Mouse (Mus musculus): ENCODE results near the gene Srsf3. TPM values are rescaled to one million over a fixed set of nuclear protein-coding genes. Genes with fewer than 3 reads are reported as not detected.

The Srsf3 gene
- polyA plus RNA-seq, 1 experiment, result 103 TPM

DNA sequence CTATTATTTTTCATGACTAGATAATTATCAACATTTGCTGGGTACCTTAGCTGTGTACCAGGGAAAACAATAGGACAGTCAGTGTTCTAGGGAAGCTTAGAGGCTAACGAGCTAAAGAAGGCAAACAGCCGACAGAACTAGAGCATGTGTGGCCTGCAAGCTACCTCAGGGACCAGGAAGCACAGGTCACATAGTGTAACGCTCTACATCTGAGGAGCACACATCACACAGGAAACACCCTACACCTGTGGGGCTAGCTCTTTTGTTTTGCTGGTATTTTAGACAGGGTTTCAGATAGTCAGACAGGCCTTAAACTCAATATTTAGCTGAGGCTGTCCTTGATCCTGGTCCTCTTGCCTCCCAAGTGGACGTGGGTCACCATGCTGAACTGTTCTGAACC is 37.8 kb upstream of the Srsf3 start:
- Histone ChIP-seq H3K27me3 (replicated peaks) (no peaks in the 10 kb centered on the region), H3K4me1 (peaks cover 42% of the 10 kb centered on the region), H3K4me3 (replicated peaks) (peak overlapping the region; percentile 38), H3K36me3 (replicated peaks; ENCODE audit: low read length) (peaks cover 77% of the 10 kb centered on the region), H3K9me3 (no peaks in the 10 kb centered on the region)
- no peak for TF ChIP-seq FLI1 (IDR thresholded peaks at IDR 0.05; ENCODE audit: low read length)
- no peak for TF ChIP-seq GATA1 (IDR thresholded peaks at IDR 0.05; ENCODE audit: borderline replicate concordance, low read length)

DNA sequence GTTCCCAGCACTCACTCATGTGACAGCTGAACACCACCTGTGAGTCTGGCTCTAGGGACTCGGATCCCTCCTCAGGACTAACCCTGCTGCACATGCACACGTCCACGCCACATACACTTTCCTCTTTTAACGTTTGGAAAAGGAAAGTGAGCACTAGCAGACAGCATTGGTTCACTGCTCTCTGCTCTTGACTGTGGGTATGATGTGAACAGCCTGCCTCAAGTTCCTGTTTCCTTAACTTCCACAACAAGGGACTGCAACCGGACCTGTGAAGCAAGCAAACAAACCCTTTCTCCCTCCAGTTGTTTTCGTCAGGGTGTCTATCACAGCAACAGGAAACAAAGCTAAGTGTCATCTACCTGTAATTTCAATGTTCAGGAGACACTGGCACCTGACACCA is 32.0 kb upstream of the Srsf3 start:
- H3K27me3 ChIP-seq (replicated peaks), result no peaks in the 10 kb centered on the region
- peak overlapping the region; percentile 43 for H3K4me3 ChIP-seq (replicated peaks)
- TF ChIP-seq FLI1 (IDR thresholded peaks at IDR 0.05; ENCODE audit: low read length) (no peak), GATA1 (IDR thresholded peaks at IDR 0.05; ENCODE audit: borderline replicate concordance, low read length) (no peak)
- peaks cover 66% of the 10 kb centered on the region for H3K36me3 ChIP-seq (replicated peaks; ENCODE audit: low read length)
- peaks cover 54% of the 10 kb centered on the region for H3K4me1 ChIP-seq
- no peaks in the 10 kb centered on the region for H3K9me3 ChIP-seq

DNA sequence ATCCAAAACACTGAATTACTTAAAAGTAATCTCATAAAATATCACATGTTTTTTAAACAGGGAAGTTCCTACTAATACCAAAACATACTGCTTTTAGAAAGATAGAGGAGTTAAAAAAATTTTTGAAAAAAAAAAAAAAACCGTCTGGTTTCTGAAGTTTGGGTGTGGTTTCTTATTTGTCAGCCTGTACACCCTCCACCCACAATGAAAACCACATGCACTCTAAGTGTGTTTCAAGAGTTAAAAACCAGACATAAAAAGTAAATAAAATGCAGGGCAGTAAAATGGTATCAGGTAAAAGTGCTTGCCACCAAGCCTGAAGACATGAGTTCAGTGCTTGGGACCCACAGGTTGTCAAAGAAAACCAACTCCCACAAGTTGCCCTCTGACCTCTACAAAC is 28.7 kb upstream of the Srsf3 start:
- TF ChIP-seq GATA1 (IDR thresholded peaks at IDR 0.05; ENCODE audit: borderline replicate concordance, low read length), result no peak
- TF ChIP-seq FLI1 (IDR thresholded peaks at IDR 0.05; ENCODE audit: low read length), result no peak
- peaks cover 57% of the 10 kb centered on the region for H3K4me1 ChIP-seq
- no peaks in the 10 kb centered on the region for H3K27me3 ChIP-seq (replicated peaks)
- H3K9me3 ChIP-seq, result no peaks in the 10 kb centered on the region
- no peak overlapping the region for H3K4me3 ChIP-seq (replicated peaks)
- peaks cover 41% of the 10 kb centered on the region for H3K36me3 ChIP-seq (replicated peaks; ENCODE audit: low read length)

DNA sequence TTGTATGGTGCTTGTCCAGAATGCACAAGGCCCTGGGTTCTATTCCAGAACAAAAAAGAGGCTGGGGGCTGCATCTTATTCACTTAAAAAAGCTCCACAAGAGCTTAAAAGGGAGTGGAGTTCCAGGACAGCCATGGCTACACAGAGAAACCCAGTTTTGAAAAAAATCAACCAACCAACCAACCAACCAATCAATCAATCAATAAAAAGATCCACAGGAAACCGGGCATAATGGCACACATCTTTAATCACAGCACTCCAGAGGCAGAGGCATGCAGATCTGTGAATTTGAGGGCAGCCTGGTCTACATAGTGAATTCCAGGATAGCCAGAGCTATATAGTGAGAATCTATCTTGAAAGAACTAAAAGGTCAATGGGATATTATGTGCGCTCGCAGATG is 27.4 kb upstream of the Srsf3 start:
- peaks cover 54% of the 10 kb centered on the region for H3K4me1 ChIP-seq
- no peaks in the 10 kb centered on the region for H3K9me3 ChIP-seq

DNA sequence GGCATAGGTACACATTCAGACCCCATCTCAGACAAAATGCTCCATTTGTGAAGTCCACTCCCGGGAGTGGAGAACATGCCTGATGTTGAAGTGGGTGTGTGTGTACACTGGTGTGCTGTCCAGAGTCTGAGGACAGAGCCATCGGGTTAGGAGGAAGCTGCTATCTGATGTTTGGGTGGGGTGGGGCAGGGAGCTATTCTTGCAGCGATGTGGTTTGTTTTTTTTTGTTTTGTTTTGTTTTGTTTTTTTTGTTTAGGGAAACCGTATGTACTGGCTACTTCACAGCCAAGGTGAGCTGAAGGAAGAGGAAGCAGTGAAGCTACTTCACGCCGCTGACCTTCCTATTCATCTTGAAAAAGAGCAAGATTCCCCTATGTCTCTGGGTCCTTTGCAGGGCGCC is 25.6 kb upstream of the Srsf3 start:
- Histone ChIP-seq H3K4me1 (peaks cover 42% of the 10 kb centered on the region), H3K4me3 (replicated peaks) (peak overlapping the region; percentile 99)

More for the DNA sequence above, 27.4 kb upstream of the Srsf3 start:
- TF ChIP-seq FLI1 (IDR thresholded peaks at IDR 0.05; ENCODE audit: low read length), result no peak
- no peak for TF ChIP-seq GATA1 (IDR thresholded peaks at IDR 0.05; ENCODE audit: borderline replicate concordance, low read length)
- H3K4me3 ChIP-seq (replicated peaks), result no peak overlapping the region
- H3K36me3 ChIP-seq (replicated peaks; ENCODE audit: low read length), result peaks cover 29% of the 10 kb centered on the region
- no peaks in the 10 kb centered on the region for H3K27me3 ChIP-seq (replicated peaks)

DNA sequence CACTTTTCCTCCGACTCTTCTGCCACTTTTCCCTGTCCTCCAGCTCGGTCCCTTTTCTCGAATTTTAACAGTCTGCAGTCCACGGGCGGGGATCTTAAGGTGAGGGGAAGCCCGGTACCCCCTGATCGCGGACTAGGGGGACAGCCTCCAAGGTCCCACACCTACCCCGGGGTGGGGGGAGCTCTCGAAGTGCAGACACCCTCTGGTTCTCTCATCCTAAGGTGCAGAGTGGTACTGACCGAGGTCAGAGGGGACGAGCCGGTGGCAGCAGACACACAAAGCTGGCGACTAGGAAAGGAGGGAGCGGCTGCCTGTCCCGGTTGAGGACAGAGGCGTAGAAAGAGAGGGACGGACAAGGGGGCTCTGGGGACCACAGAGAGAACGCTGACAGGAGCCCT is 25.2 kb upstream of the Srsf3 start:
- Histone ChIP-seq H3K4me3 (replicated peaks) (peak overlapping the region; percentile 99), H3K27me3 (replicated peaks) (no peaks in the 10 kb centered on the region), H3K9me3 (no peaks in the 10 kb centered on the region), H3K36me3 (replicated peaks; ENCODE audit: low read length) (peaks cover 18% of the 10 kb centered on the region), H3K4me1 (peaks cover 45% of the 10 kb centered on the region)
- TF ChIP-seq GATA1 (IDR thresholded peaks at IDR 0.05; ENCODE audit: borderline replicate concordance, low read length), result no peak
- no peak for TF ChIP-seq FLI1 (IDR thresholded peaks at IDR 0.05; ENCODE audit: low read length)

More for the DNA sequence above, 25.6 kb upstream of the Srsf3 start:
- Histone ChIP-seq H3K36me3 (replicated peaks; ENCODE audit: low read length) (peaks cover 18% of the 10 kb centered on the region), H3K27me3 (replicated peaks) (no peaks in the 10 kb centered on the region), H3K9me3 (no peaks in the 10 kb centered on the region)
- TF ChIP-seq GATA1 (IDR thresholded peaks at IDR 0.05; ENCODE audit: borderline replicate concordance, low read length) (no peak), FLI1 (IDR thresholded peaks at IDR 0.05; ENCODE audit: low read length) (no peak)

DNA sequence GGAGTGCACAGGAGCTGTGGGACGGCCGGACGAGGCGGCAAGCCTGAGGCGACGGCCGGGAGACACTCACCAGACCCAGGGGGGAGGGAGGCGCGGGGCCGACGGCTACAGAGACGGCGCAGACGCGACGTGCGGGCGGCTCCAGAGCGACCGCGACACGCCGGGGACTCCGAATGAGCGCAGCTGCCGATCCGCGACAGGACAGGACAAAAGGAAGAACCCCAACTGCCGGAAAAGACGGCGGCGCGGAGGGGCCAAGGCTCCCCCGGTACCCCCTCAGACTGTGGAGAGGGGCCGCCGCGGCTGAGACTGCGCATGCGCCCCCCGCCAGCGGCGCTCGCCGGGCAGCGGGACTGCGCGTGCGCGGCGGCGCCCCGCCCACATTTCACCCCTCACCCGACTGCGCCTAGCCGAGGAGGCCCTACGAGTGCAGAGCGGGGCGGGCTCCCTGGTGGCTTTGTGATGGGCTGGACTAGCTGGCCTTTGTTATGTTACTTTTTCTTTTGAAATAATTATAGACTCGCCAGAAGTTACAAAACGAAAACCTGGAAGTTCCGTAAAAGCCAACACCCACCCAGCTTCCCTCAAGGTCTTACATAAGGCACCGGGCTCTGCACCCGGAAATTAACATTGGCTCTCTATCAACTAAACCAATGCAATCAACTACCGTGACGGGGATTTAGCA is 24.6 kb upstream of the Srsf3 start, which contains the start of gene Stk38:
Gene Stk38, minus strand, starts transcription at position 355 of the 685 bp plus-strand sequence.
- TF ChIP-seq GATA1 (IDR thresholded peaks at IDR 0.05; ENCODE audit: borderline replicate concordance, low read length), result no peak
- peak within 1 kb of the TSS; percentile 99 for H3K4me3 ChIP-seq (replicated peaks)
- no peaks in the 10 kb centered on the region for H3K27me3 ChIP-seq (replicated peaks)
- H3K36me3 ChIP-seq (replicated peaks; ENCODE audit: low read length), result peaks cover 16% of the 10 kb centered on the region
- no peaks in the 10 kb centered on the region for H3K9me3 ChIP-seq
- H3K4me1 ChIP-seq, result peaks cover 44% of the 10 kb centered on the region

DNA sequence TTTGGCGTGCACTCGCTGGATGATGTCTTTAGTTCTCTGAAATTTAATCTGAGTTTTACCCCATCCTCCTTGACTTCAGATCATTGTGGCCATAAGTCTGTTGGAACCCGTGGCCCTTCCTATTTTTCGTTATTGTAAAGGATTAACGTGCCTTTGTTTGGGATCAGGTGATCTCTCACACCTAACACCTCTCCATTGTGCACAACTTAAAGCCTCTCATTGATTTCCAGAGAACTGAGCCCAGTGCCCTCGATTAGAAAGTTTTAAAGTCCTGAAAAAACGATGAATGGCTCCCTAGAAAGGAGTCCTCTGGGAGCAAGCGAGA is 24.1 kb upstream of the Srsf3 start:
- TF ChIP-seq FLI1 (IDR thresholded peaks at IDR 0.05; ENCODE audit: low read length), result no peak
- TF ChIP-seq GATA1 (IDR thresholded peaks at IDR 0.05; ENCODE audit: borderline replicate concordance, low read length), result no peak

DNA sequence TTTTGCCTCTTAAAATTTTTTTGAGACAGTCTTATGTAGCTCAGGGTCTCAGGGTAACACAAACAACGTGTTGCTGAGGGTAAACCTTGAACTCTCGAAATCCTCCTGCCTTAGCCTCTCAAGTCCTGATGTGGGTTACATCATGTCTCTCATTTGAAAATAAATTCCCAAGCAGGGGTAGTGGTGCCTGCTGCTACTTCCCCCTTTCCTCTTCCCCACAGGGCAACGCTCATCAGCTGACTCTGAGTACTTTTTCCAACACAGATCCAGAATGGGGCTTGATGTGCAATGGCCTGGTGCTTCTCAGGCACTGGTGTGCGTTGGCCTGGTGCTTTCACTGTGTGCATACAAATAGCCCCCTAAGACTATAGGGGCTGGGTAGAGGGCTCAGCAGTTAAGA is 23.2 kb upstream of the Srsf3 start:
- Histone ChIP-seq H3K27me3 (replicated peaks) (no peaks in the 10 kb centered on the region), H3K4me1 (peaks cover 39% of the 10 kb centered on the region), H3K4me3 (replicated peaks) (peak overlapping the region; percentile 11), H3K36me3 (replicated peaks; ENCODE audit: low read length) (peaks cover 13% of the 10 kb centered on the region), H3K9me3 (no peaks in the 10 kb centered on the region)
- no peak for TF ChIP-seq GATA1 (IDR thresholded peaks at IDR 0.05; ENCODE audit: borderline replicate concordance, low read length)
- no peak for TF ChIP-seq FLI1 (IDR thresholded peaks at IDR 0.05; ENCODE audit: low read length)

More for the DNA sequence above, 24.1 kb upstream of the Srsf3 start:
- Histone ChIP-seq H3K4me1 (peaks cover 41% of the 10 kb centered on the region), H3K27me3 (replicated peaks) (no peaks in the 10 kb centered on the region), H3K36me3 (replicated peaks; ENCODE audit: low read length) (peaks cover 15% of the 10 kb centered on the region), H3K4me3 (replicated peaks) (peak overlapping the region; percentile 99), H3K9me3 (no peaks in the 10 kb centered on the region)

DNA sequence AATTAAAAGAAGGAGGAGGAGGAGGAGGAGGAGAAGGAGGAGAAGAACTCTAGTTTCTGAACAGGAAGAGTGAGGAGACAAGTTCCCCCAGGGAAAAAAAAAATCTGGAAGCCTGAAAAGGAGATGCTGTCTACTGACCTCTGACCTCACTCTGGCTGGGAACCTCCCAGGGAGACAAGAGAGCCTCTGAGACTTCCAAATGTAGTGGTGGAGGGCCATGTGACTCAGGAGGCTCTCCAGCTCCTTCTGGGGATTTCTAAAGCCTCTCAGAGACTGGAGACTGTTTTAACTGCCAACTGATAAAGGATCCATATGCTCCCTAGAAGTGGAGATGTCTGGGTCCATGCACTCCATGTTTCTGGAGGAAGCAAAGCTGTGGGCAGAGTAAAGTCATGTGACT is 18.2 kb upstream of the Srsf3 start:
- H3K36me3 ChIP-seq (replicated peaks; ENCODE audit: low read length), result no peaks in the 10 kb centered on the region
- no peaks in the 10 kb centered on the region for H3K9me3 ChIP-seq
- peaks cover 29% of the 10 kb centered on the region for H3K4me1 ChIP-seq
- H3K4me3 ChIP-seq (replicated peaks), result no peak overlapping the region
- TF ChIP-seq FLI1 (IDR thresholded peaks at IDR 0.05; ENCODE audit: low read length), result no peak
- no peak for TF ChIP-seq GATA1 (IDR thresholded peaks at IDR 0.05; ENCODE audit: borderline replicate concordance, low read length)
- H3K27me3 ChIP-seq (replicated peaks), result no peaks in the 10 kb centered on the region

Data from megakaryocyte, embryonic 14.5 days (primary cell).